Mouse (Mus musculus) sigmoid colon, adult 10 weeks (tissue): Measurements from ENCODE around the gene Fbxo3. TPM values are rescaled to one million over a fixed set of nuclear protein-coding genes. Genes with fewer than 3 reads are reported as not detected.

Source experiments
- polyA plus RNA-seq: library from polyadenylated mRNA; stranded (reverse); fragments of 350-450 nt; fragmentation: Illumina TruSeq; extraction: RNeasy Lipid Tissue Mini Kit (QIAGEN cat#74804); gene quantifications from one replicate; pipeline ENCODE4 v1.2.3, GENCODE M21; 2014; ENCODE audit warnings: low read depth, low replicate concordance

The Fbxo3 gene
- 106 TPM for polyA plus RNA-seq

GRCm38 (mm10) chr2:104027458-104028138 lies at the start of gene Fbxo3:
Fbxo3 (plus strand) TSS chr2:104027721.

GRCm38 (mm10) chr2:104028139-104028723 lies 710 bp downstream of the Fbxo3 start, which contains the start of gene 4931422A03Rik:
4931422A03Rik (minus strand) TSS chr2:104028361.

GRCm38 (mm10) chr2:104065526-104065925 lies 38.0 kb downstream of the Fbxo3 start, which contains the start of gene Gm10912:
Gm10912 (plus strand) TSS chr2:104065826.

GRCm38 (mm10) chr2:104068450-104068849 lies 40.9 kb downstream of the Fbxo3 start, which contains the start of gene Gm10799:
Gm10799 (minus strand) TSS chr2:104068550.

GRCm38 (mm10) chr2:104069704-104070185 lies 42.2 kb downstream of the Fbxo3 start, which contains the start of gene Cd59b:
Cd59b (plus strand) TSS chr2:104069849.

GRCm38 (mm10) chr2:104095741-104096213 lies 68.3 kb downstream of the Fbxo3 start, which contains the start of gene Cd59a:
Cd59a (plus strand) TSS chr2:104095801.

Other genes with a start within 250 kb of the Fbxo3 start
- gene Caprin1, start 230.1 kb upstream of the Fbxo3 start, polyA plus RNA-seq = 577 TPM
- gene Lmo2, start 69.7 kb upstream of the Fbxo3 start, polyA plus RNA-seq = 21.6 TPM
- not detected for gene 4931422A03Rik, start 640 bp downstream of the Fbxo3 start, polyA plus RNA-seq
- not detected for gene Gm10912, start 38.1 kb downstream of the Fbxo3 start, polyA plus RNA-seq
- gene Gm10799, start 40.8 kb downstream of the Fbxo3 start, polyA plus RNA-seq = not detected
- 1.5 TPM for gene Cd59b, start 42.1 kb downstream of the Fbxo3 start, polyA plus RNA-seq
- 44.4 TPM for gene Cd59a, start 68.1 kb downstream of the Fbxo3 start, polyA plus RNA-seq
- gene A930018P22Rik, start 95.0 kb downstream of the Fbxo3 start, polyA plus RNA-seq = not detected